Mouse (Mus musculus): ENCODE data around the gene Cacnb4. TPM values are rescaled to one million over a fixed set of nuclear protein-coding genes. Genes with fewer than 3 reads are reported as not detected.

The Cacnb4 gene
- total RNA-seq, 2 experiments from 2014 or later, result 0.17 to 0.20 TPM

- no peak for DNase-seq
These were observed 255.4 kb downstream of the Cacnb4 start for GRCm38 (mm10) chr2:52421197-52421596.

GRCm38 (mm10) chr2:52420001-52420710 is 256.5 kb downstream of the Cacnb4 start:
- DNase-seq, result no peak

GRCm38 (mm10) chr2:52419295-52419694 is 257.3 kb downstream of the Cacnb4 start:
- DNase-seq, result no peak

GRCm38 (mm10) chr2:52412524-52413037 is 264.1 kb downstream of the Cacnb4 start:
- no peak for DNase-seq

- DNase-seq, result no peak
These were observed 270.2 kb downstream of the Cacnb4 start for GRCm38 (mm10) chr2:52406480-52406879.

GRCm38 (mm10) chr2:52405238-52405637 is 271.4 kb downstream of the Cacnb4 start:
- DNase-seq, result no peak

- DNase-seq, result no peak
These were observed 282.1 kb downstream of the Cacnb4 start for GRCm38 (mm10) chr2:52394529-52394928.

- DNase-seq, result no peak
These were observed 286.1 kb downstream of the Cacnb4 start for GRCm38 (mm10) chr2:52390415-52390975.

DNA sequence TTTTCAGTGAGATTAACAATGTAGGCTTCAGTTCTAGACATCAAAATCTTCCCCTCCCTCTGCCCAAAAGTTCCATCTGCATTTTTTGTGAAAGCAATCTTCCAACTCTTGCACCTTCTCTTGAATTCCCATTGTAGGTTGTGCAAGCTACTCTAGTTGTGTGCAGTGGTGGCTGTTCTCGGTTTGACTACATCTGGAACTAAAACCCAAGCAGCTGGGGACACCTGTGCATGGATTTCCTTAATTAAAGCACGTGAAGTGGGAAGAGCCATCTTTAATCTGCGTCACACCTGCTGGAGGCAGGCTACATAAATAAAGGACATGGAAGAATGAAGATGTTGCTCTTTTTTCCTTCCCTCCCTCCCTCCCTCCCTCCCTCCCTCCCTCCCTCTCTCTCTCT is 286.7 kb downstream of the Cacnb4 start:
- DNase-seq, result no peak

- no peak for DNase-seq
These were observed 290.2 kb downstream of the Cacnb4 start for GRCm38 (mm10) chr2:52386451-52386850.

DNA sequence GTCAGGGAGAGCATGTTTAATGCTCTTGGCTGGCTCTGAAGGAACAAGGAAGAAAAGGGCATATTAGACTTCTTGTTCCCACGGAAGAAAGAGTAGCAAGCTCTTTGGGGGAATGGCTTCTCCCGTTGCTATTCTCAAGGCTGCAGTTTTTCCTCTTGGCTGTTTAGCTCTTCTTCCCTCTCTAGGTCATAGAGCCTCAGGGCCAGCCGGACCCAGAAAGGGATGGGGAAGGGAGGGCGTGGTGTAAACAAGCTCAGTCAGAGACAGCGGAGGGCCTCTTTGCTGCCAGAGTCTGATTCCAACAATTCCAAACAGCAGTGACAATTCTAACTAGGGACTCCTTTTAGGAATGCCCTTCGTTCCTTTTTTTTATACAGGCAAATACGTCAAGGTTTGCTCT is 290.6 kb downstream of the Cacnb4 start:
- peak; percentile 12 to 28 for DNase-seq

DNA sequence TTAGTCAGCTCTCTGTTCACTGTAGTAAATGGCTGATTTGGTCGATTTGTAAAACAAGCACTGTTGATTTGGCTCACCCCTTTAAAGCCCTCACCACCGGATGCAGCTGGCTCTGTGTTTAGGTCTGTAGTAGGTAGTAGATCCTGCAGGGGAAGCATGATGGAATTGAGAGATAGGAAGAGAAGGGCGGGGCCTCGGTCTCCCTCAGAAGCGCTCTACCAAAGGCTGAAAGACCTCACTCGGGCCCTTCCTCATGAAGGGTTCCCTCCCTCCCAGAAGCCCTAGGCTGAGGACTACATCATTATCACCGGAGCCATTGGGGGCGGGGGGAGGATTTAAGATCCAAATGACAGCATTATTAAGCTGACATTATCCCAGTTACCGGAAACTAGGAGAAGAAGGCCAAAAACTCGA is 297.8 kb downstream of the Cacnb4 start:
- no peak for DNase-seq

DNA sequence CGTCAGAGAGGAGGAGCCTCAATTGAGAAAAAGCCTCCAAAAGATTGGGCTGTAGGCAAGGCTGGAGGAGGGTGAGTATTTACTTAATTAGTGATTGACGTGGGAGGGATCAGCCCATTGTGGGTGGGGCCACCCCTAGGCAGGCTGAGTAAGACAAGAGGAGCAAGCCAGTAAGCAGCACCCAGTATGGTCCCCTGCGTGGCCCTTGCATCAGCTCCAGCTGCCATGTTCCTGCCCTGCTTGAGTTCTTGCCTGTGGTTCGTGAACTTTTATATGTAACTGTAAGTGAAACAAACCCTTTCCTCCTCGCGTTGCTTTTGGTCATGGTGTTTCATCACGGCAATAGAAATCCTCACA is 298.2 kb downstream of the Cacnb4 start, which contains the start of gene Neb:
Gene Neb (minus strand): TSS at position 27 of the 357 bp plus-strand sequence.
- peak in 1 of 2 experiments; percentile 23 for DNase-seq

Other genes with a start within 250 kb of the Cacnb4 start
- 10 to 100 TPM; 34.5 to 42.8 TPM for gene Stam2, start 65.5 kb upstream of the Cacnb4 start, total RNA-seq (2021)
- 10 to 100 TPM; 20.7 to 41.7 TPM for gene Fmnl2, start 181.0 kb upstream of the Cacnb4 start, total RNA-seq (2021)

All from adrenal gland, postnatal 36 days (tissue).